Mouse (Mus musculus): ENCODE measurements at regions not wholly inside any gene's neighbourhood (a gene's known extent, or its start where the extent isn't known, plus 50 kb on each side); places are given as distances from the start of the nearest gene placed in this dataset.
A peak's percentile ranks its signal among the peaks of the same experiment; 100 is the strongest.

DNA sequence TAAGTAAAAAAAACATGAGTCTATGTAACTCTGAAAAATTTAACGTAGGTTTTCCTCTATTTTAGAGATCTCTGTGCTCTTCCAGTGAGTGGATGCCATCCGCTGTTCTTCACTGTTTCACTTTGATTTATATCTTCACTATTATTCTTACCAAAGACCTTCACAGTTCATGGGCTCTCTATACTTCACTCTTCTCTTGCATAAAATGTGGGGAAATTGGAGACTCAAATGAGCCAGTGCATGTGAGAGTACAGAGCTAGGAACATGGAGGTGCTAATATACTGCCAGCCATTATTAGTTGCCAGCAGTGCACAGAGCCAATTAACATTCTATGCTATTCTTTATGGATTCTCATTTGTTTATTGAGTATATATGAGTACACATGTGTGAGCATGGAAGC lies 237.8 kb upstream of the Slit2 start:
- Histone ChIP-seq H3K4me1 (ENCODE audit: insufficient read depth, low read depth, low read length) (no peaks in the 10 kb centered on the region), H3K36me3 (replicated peaks) (no peaks in the 10 kb centered on the region), H3K27me3 (ENCODE audit: insufficient read depth, low read length) (no peaks in the 10 kb centered on the region), H3K4me3 (ENCODE audit: low read depth, low read length) (no peak overlapping the region), H3K9me3 (replicated peaks) (no peaks in the 10 kb centered on the region)
- ATAC-seq (ENCODE audit: extremely low read depth, insufficient number of reproducible peaks, low FRiP score, poor library complexity, severe bottlenecking) (no peak), DNase-seq (ENCODE audit: low spot score) (no peak)
- TF ChIP-seq GATA1 (IDR thresholded peaks at IDR 0.05; ENCODE audit: borderline replicate concordance, low read length) (no peak), CTCF (IDR thresholded peaks at IDR 0.05; ENCODE audit: low read depth, low read length) (no peak), GATA2 (IDR thresholded peaks at IDR 0.05; ENCODE audit: borderline replicate concordance, low read depth, low read length) (no peak), POLR2AphosphoS5 (IDR thresholded peaks at IDR 0.05; ENCODE audit: insufficient replicate concordance, low read depth, low read length) (no peak), TAL1 (conservative IDR thresholded peaks at IDR 0.05; ENCODE audit: low read depth, low read length) (no peak)

DNA sequence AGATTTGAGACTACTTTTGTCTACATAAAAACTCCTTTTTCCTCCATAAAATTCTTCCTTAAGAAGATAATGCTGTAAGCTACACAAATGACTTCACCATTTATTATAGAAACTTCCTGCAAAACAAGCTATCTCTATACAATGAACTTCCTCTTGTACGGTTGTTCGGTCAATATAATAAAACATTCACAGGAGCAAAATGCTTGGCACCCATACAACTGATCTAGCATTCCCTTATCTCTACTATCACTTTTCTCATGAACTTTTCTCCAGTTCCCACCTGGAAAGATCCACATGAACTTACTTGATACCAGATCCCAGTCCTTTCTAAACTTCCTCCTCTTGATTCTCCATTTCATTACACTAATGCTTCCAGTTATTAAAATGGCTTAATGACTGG lies 231.0 kb upstream of the Slit2 start:
- TF ChIP-seq CTCF (IDR thresholded peaks at IDR 0.05; ENCODE audit: low read depth, low read length) (no peak), POLR2AphosphoS5 (IDR thresholded peaks at IDR 0.05; ENCODE audit: insufficient replicate concordance, low read depth, low read length) (no peak)
- ATAC-seq (ENCODE audit: extremely low read depth, insufficient number of reproducible peaks, low FRiP score, poor library complexity, severe bottlenecking) (no peak), DNase-seq (ENCODE audit: low spot score) (no peak)
- no peaks in the 10 kb centered on the region for H3K36me3 ChIP-seq (replicated peaks)
- no peaks in the 10 kb centered on the region for H3K27me3 ChIP-seq (ENCODE audit: insufficient read depth, low read length)
- H3K9me3 ChIP-seq (replicated peaks): no peaks in the 10 kb centered on the region
- no peaks in the 10 kb centered on the region for H3K4me1 ChIP-seq (ENCODE audit: insufficient read depth, low read depth, low read length)
- no peak overlapping the region for H3K4me3 ChIP-seq (ENCODE audit: low read depth, low read length)

DNA sequence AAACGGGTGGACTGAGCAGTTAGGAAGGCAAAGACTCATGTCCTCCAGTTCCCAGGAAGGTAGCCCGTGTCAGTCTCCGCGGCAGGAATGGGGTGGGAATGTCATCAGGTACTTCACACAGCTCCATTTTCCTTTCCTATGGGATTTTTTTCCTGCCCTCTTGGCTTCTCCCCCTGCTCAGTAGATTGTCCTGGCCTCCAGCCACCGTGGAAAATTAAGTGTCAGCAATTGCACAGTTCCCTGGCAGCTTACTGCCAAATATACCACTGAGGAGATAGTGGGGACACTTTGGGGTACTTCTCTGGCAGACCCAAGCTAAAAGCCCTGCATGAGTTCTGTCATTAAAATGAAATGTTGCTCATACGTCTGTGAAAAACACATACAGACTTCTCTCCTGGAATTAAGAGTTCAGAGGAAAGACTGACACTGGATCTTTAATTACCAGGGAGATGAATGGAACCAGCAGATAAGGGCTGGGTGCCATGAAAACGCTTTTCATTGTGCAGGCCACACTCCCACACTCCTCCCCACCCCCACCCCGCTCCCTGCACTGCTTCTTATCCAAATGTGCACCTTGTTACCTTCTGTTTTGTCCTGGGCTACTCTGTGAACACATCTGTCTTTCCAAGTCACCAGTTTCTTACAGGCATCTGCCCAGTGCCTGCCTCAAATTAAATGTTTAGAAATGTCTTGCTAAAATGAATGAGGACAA lies 210.1 kb upstream of the Slit2 start:
- Histone ChIP-seq H3K4me3 (ENCODE audit: low read depth, low read length) (no peak overlapping the region; the same call in 1 of the 2 replicates), H3K36me3 (replicated peaks) (no peaks in the 10 kb centered on the region), H3K27me3 (ENCODE audit: insufficient read depth, low read length) (no peaks in the 10 kb centered on the region), H3K4me1 (ENCODE audit: insufficient read depth, low read depth, low read length) (peaks cover 7% of the 10 kb centered on the region), H3K9me3 (replicated peaks) (no peaks in the 10 kb centered on the region)
- ATAC-seq (ENCODE audit: extremely low read depth, insufficient number of reproducible peaks, low FRiP score, poor library complexity, severe bottlenecking): peak; percentile 87
- peak; percentile 4 for DNase-seq (ENCODE audit: low spot score)
- TF ChIP-seq GATA2 (IDR thresholded peaks at IDR 0.05; ENCODE audit: borderline replicate concordance, low read depth, low read length): no peak
- TF ChIP-seq TAL1 (conservative IDR thresholded peaks at IDR 0.05; ENCODE audit: low read depth, low read length): peak; percentile 78

GRCm38 (mm10) chr5:47773354-47773743 lies 209.6 kb upstream of the Slit2 start:
- H3K27me3 ChIP-seq (ENCODE audit: insufficient read depth, low read length): no peaks in the 10 kb centered on the region
- H3K9me3 ChIP-seq (replicated peaks): no peaks in the 10 kb centered on the region
- no peaks in the 10 kb centered on the region for H3K36me3 ChIP-seq (replicated peaks)
- H3K4me3 ChIP-seq (ENCODE audit: low read depth, low read length): no peak overlapping the region; the same call in 1 of the 2 replicates
- H3K4me1 ChIP-seq (ENCODE audit: insufficient read depth, low read depth, low read length): peaks cover 7% of the 10 kb centered on the region
- TF ChIP-seq GATA2 (IDR thresholded peaks at IDR 0.05; ENCODE audit: borderline replicate concordance, low read depth, low read length) (no peak), CTCF (IDR thresholded peaks at IDR 0.05; ENCODE audit: low read depth, low read length) (no peak), TAL1 (conservative IDR thresholded peaks at IDR 0.05; ENCODE audit: low read depth, low read length) (no peak), GATA1 (IDR thresholded peaks at IDR 0.05; ENCODE audit: borderline replicate concordance, low read length) (no peak), POLR2AphosphoS5 (IDR thresholded peaks at IDR 0.05; ENCODE audit: insufficient replicate concordance, low read depth, low read length) (no peak)
- DNase-seq (ENCODE audit: low spot score) (no peak), ATAC-seq (ENCODE audit: extremely low read depth, insufficient number of reproducible peaks, low FRiP score, poor library complexity, severe bottlenecking) (0 out of 2 replicates have a peak, but pooled peaks have one; percentile 24)

DNA sequence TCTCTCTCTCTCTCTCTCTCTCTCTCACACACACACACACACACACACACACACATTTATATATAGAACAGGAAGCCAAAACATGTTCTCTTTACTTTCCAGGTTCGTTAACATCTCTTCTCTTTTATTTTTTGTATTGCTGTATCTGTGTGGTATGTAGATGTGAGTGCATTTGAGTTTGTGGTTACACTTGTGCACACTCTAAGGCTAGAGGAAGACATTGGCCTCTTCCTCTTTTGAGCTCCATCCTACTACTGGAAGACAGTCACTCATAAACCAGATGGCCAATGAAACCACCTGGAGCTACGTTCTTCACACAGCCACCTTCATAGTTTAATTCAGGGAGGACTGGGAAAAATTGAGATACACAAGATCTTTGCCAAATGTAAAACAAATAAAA lies 202.1 kb upstream of the Slit2 start:
- ATAC-seq (ENCODE audit: extremely low read depth, insufficient number of reproducible peaks, low FRiP score, poor library complexity, severe bottlenecking) (no peak), DNase-seq (ENCODE audit: low spot score) (no peak)
- TF ChIP-seq GATA1 (IDR thresholded peaks at IDR 0.05; ENCODE audit: borderline replicate concordance, low read length) (no peak), POLR2AphosphoS5 (IDR thresholded peaks at IDR 0.05; ENCODE audit: insufficient replicate concordance, low read depth, low read length) (no peak), TAL1 (conservative IDR thresholded peaks at IDR 0.05; ENCODE audit: low read depth, low read length) (no peak), CTCF (IDR thresholded peaks at IDR 0.05; ENCODE audit: low read depth, low read length) (no peak), GATA2 (IDR thresholded peaks at IDR 0.05; ENCODE audit: borderline replicate concordance, low read depth, low read length) (no peak)
- no peaks in the 10 kb centered on the region for H3K36me3 ChIP-seq (replicated peaks)
- H3K4me1 ChIP-seq (ENCODE audit: insufficient read depth, low read depth, low read length): peaks cover 16% of the 10 kb centered on the region
- no peaks in the 10 kb centered on the region for H3K27me3 ChIP-seq (ENCODE audit: insufficient read depth, low read length)
- H3K4me3 ChIP-seq (ENCODE audit: low read depth, low read length): no peak overlapping the region
- H3K9me3 ChIP-seq (replicated peaks): no peaks in the 10 kb centered on the region

DNA sequence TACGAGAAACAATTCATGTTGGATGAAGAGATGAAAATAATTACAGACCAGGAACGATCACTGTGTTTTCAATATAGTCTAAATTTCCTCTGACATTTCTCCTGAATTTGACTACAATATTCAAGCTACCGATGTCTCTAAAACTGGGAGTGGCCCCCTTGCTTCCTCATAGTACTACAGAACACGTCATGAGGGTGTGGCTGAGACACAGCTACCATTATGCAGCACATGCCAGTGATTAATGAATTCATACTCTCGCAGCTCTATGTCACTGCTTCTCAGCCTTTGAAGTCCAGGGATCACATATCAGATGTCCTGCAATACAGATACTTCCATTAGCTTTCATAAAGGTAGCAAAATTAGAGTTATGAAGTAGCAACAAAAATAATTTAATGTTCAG lies 201.3 kb upstream of the Slit2 start:
- Histone ChIP-seq H3K4me3 (ENCODE audit: low read depth, low read length) (no peak overlapping the region), H3K9me3 (replicated peaks) (no peaks in the 10 kb centered on the region), H3K36me3 (replicated peaks) (no peaks in the 10 kb centered on the region), H3K27me3 (ENCODE audit: insufficient read depth, low read length) (no peaks in the 10 kb centered on the region), H3K4me1 (ENCODE audit: insufficient read depth, low read depth, low read length) (peaks cover 16% of the 10 kb centered on the region)
- DNase-seq (ENCODE audit: low spot score) (no peak), ATAC-seq (ENCODE audit: extremely low read depth, insufficient number of reproducible peaks, low FRiP score, poor library complexity, severe bottlenecking) (no peak)
- TF ChIP-seq CTCF (IDR thresholded peaks at IDR 0.05; ENCODE audit: low read depth, low read length): no peak
- TF ChIP-seq GATA2 (IDR thresholded peaks at IDR 0.05; ENCODE audit: borderline replicate concordance, low read depth, low read length): no peak
